Mouse (Mus musculus) liver, adult 2 months (tissue): ENCODE data around the gene Gls2.

Experiments
- CTCF ChIP-seq: fragments of 200-500 bp; IDR thresholded peaks from 2 replicates; pipeline ENCODE4 v1.5.1; 2011; ENCODE audit warnings: low read depth, low read length, control low read depth
- POLR2A ChIP-seq: fragments of 200-500 bp; IDR thresholded peaks from 2 replicates; pipeline ENCODE4 v1.6.1; 2011; ENCODE audit warnings: low read length, control low read depth; ENCODE audit not compliant: insufficient read depth; ENCODE audit errors: extremely low read depth

DNA sequence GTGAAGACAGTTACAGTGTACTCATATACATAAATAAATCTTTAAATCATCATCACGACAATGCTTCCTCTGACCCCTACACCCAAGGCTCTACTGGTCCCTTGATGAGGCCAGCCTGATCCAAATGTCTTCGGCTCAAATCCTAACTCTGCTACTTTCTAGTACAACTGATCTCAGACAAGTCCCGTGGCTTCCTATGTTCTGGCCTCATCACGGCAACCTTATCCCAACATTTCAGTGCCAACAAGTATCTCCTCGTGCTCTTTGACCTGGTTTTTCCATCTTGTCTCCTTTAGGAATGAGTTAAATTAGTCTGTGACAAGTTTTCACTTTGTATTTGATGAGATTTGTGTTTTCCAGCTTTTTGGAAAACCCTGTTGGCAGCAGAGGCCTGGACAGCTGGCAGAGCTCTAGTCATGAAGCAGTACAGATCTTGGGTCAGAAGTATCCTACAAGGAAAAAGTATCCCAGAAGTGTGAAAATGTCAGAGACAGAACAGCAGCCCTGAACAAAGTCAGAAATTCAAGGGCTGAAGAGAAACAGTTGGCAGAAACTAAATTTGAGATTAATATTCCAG, 45.4 kb upstream of the Gls2 start:
- TF ChIP-seq POLR2A (no peak), CTCF (no peak)
